Mouse (Mus musculus) lung, adult 2 months (tissue): ENCODE measurements around the gene Ndufb3.

ENCODE experiments used
- CTCF ChIP-seq: fragments of 200-500 bp; IDR thresholded peaks from 2 replicates; pipeline ENCODE4 v1.5.1; 2011; ENCODE audit warnings: mild to moderate bottlenecking, low read length, control low read depth; ENCODE audit not compliant: insufficient read depth
- POLR2A ChIP-seq: fragments of 200-500 bp; IDR thresholded peaks from 2 replicates; pipeline ENCODE4 v1.6.1; 2011; ENCODE audit warnings: low read depth, mild to moderate bottlenecking, control low read depth, low read length, borderline replicate concordance; ENCODE audit errors: extremely low read depth

GRCm38 (mm10) chr1:58582611-58583010 lies 3.6 kb upstream of the Ndufb3 start:
- TF ChIP-seq POLR2A (no peak), CTCF (no peak)
